Mouse (Mus musculus) c-Kit-positive CD71-positive TER-119-positive erythroid progenitor cells, embryonic 14.5 days (primary cell): ENCODE data around the gene Trak1.
A peak's percentile ranks its signal among the peaks of the same experiment; 100 is the strongest.

Experiments
- DNase-seq: peaks from one replicate; pipeline ENCODE4 v3.0.0-alpha.2; 2013; ENCODE audit warnings: low spot score

The Trak1 gene

GRCm38 (mm10) chr9:121479453-121479852, 182.2 kb downstream of the Trak1 start:
- peak; percentile 48 for DNase-seq

GRCm38 (mm10) chr9:121487216-121487615, 189.9 kb downstream of the Trak1 start:
- no peak for DNase-seq

- DNase-seq: no peak
Measured at GRCm38 (mm10) chr9:121491592-121492240, 194.4 kb downstream of the Trak1 start.

GRCm38 (mm10) chr9:121494006-121494767, 196.9 kb downstream of the Trak1 start:
- DNase-seq: no peak

- DNase-seq: no peak
Measured at GRCm38 (mm10) chr9:121495529-121495928, 198.2 kb downstream of the Trak1 start, which contains the start of gene Cck. Gene Cck (minus strand): TSS chr9:121495694.

GRCm38 (mm10) chr9:121496102-121496501, 198.8 kb downstream of the Trak1 start:
- DNase-seq: no peak

- DNase-seq: no peak
Measured at GRCm38 (mm10) chr9:121505346-121505745, 208.0 kb downstream of the Trak1 start.

- no peak for DNase-seq
Measured at GRCm38 (mm10) chr9:121506478-121507180, 209.3 kb downstream of the Trak1 start.

- no peak for DNase-seq
Measured at GRCm38 (mm10) chr9:121511911-121512310, 214.6 kb downstream of the Trak1 start.

GRCm38 (mm10) chr9:121514462-121514861, 217.2 kb downstream of the Trak1 start:
- no peak for DNase-seq

- no peak for DNase-seq
Measured at GRCm38 (mm10) chr9:121520047-121520446, 222.7 kb downstream of the Trak1 start.
